Mouse (Mus musculus): ENCODE measurements at regions not wholly inside any gene's neighbourhood (a gene's known extent, or its start where the extent isn't known, plus 50 kb on each side); places are given as distances from the start of the nearest gene placed in this dataset.

DNA sequence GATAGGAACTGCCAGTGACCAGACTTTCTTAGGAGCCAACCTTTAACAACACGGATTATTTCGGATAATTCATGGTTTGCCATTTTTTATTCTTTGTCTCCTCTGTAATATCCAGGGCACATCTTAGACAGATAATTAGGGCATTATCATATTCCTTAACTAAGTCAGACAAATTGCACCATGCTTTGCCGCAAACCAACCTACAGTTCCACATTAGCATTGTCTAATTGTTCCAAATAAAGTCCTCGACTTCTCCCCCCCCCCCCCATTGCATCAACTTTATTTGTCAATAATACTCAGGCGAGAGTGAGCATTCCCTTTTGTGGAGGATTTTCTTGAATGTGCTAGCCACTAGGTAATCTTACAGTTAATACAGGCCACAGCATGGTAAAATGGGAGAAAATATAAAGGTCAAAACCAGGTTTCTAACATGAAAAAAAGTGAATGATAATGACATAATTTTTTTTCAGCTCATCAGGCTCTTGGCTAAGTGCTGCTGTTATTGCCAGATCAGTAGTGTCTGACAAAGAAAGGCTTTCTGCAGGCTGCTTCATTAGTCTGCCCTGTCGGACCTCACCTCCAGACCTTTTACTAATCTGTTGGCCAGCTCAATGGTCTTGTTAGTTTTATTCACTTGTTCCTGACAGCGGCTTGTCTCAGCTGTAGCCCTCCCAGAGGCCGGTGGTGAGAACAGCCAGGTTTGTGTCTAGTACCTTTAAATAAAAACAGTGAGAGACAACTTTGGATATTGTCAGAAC lies 80.3 kb downstream of the Cdca7 start:
- Histone ChIP-seq H3K4me3 (ENCODE audit: insufficient read depth, low read depth, low read length) (no peak overlapping the region), H3K36me3 (ENCODE audit: control insufficient read depth, insufficient read depth, low read length) (no peaks in the 10 kb centered on the region), H3K27me3 (replicated peaks; ENCODE audit: control insufficient read depth, insufficient read depth, low read length) (no peaks in the 10 kb centered on the region), H3K4me1 (ENCODE audit: control insufficient read depth, insufficient read depth, low read length) (no peaks in the 10 kb centered on the region), H3K27ac (ENCODE audit: insufficient read depth, low read depth, low read length) (no peak overlapping the region)
- 82% methylated on average over 8 of the region's 8 CpGs for WGBS
- TF ChIP-seq CTCF (conservative IDR thresholded peaks at IDR 0.05; ENCODE audit: insufficient read depth, insufficient read length, low read depth, low read length) (no peak), POLR2A (IDR thresholded peaks at IDR 0.05; ENCODE audit: low read depth, low read length) (no peak)
- no peak for DNase-seq

DNA sequence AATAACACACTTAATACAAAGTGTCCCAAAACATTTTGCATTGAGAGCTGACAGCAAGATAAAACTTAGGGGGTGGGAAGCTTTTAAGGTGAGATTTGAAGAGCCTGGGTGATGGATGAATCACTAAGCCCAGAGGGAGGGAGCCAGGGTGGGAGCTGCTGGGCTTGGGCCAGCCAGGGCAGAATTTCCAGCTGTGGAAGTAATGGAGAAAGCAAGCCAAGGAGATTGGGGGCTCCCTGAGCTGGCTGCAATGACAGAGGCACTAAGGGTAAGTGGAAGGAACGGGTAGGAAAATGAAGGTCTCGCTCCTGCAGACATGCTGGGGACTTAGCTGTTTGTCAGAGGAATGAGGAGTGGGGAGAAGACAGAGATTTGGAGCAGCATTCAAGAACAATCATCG lies 81.2 kb downstream of the Cdca7 start:
- DNase-seq, result no peak
- TF ChIP-seq CTCF (conservative IDR thresholded peaks at IDR 0.05; ENCODE audit: insufficient read depth, insufficient read length, low read depth, low read length) (no peak), POLR2A (IDR thresholded peaks at IDR 0.05; ENCODE audit: low read depth, low read length) (no peak)
- WGBS, result 44% methylated on average over 3 of the region's 3 CpGs
- no peaks in the 10 kb centered on the region for H3K36me3 ChIP-seq (ENCODE audit: control insufficient read depth, insufficient read depth, low read length)
- H3K27me3 ChIP-seq (replicated peaks; ENCODE audit: control insufficient read depth, insufficient read depth, low read length), result no peaks in the 10 kb centered on the region
- H3K27ac ChIP-seq (ENCODE audit: insufficient read depth, low read depth, low read length), result no peak overlapping the region
- no peaks in the 10 kb centered on the region for H3K4me1 ChIP-seq (ENCODE audit: control insufficient read depth, insufficient read depth, low read length)
- no peak overlapping the region for H3K4me3 ChIP-seq (ENCODE audit: insufficient read depth, low read depth, low read length)

DNA sequence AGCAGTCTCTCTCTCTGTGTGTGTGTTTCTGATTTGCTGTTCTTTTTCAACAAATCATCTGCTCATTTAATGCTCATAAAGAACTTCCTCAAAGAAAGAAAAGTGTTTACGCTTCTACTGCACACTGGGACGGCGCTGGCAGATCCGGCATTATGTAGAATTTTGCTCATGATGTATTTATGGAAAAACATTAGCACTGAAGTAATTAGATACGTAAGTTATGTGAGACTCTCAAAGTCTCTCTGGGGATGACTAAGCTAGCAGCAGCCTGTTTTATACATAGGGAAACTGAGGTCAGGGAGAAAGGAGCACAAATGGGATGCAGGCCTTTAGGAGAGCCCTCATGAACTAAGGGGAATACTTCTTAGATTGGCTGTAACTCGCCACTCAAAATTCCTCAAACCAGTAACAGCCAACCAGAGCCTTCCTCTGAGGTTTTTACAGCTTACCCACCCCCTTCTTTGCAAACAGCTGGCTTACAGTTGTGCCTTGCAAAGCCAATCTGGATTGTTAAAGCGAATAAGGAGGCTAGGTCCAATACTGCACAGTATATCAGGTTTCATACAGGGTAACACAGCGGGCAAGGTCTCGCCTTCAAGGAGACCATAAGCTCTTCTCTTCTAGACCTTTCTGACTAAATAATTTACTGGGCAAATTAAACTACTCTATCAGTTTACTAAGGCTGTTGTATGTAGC lies 81.8 kb downstream of the Cdca7 start:
- H3K27ac ChIP-seq (ENCODE audit: insufficient read depth, low read depth, low read length), result no peak overlapping the region
- TF ChIP-seq POLR2A (IDR thresholded peaks at IDR 0.05; ENCODE audit: low read depth, low read length) (no peak), CTCF (conservative IDR thresholded peaks at IDR 0.05; ENCODE audit: insufficient read depth, insufficient read length, low read depth, low read length) (no peak)
- no peaks in the 10 kb centered on the region for H3K36me3 ChIP-seq (ENCODE audit: control insufficient read depth, insufficient read depth, low read length)
- no peak for DNase-seq
- H3K4me1 ChIP-seq (ENCODE audit: control insufficient read depth, insufficient read depth, low read length), result no peaks in the 10 kb centered on the region
- H3K4me3 ChIP-seq (ENCODE audit: insufficient read depth, low read depth, low read length), result no peak overlapping the region
- H3K27me3 ChIP-seq (replicated peaks; ENCODE audit: control insufficient read depth, insufficient read depth, low read length), result no peaks in the 10 kb centered on the region
- 58% methylated on average over 9 of the region's 9 CpGs for WGBS

DNA sequence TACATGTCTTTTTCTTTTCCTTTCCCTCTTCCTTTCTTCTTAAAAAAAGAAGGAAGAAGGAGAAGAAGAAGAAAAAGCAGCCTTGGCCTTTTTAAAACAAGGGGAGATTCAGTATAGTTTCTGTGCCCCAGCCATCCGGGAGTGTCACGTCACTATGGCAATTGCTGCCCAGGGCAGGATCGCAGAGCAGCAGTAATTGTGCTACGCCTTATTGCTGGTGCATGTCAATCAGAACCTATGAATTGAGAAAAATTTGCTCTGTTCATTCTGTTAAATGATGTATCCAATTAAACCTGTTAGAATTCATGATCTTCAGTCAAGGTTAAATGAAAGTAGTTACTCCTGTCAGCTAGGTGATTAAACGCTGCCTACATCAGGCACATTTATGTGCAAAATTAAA lies 85.4 kb downstream of the Cdca7 start:
- DNase-seq, result no peak
- TF ChIP-seq POLR2A (IDR thresholded peaks at IDR 0.05; ENCODE audit: low read depth, low read length) (no peak), CTCF (conservative IDR thresholded peaks at IDR 0.05; ENCODE audit: insufficient read depth, insufficient read length, low read depth, low read length) (no peak)
- no peaks in the 10 kb centered on the region for H3K27me3 ChIP-seq (replicated peaks; ENCODE audit: control insufficient read depth, insufficient read depth, low read length)
- no peak overlapping the region for H3K27ac ChIP-seq (ENCODE audit: insufficient read depth, low read depth, low read length)
- WGBS, result 71% methylated on average over 5 of the region's 5 CpGs
- no peaks in the 10 kb centered on the region for H3K4me1 ChIP-seq (ENCODE audit: control insufficient read depth, insufficient read depth, low read length)
- H3K36me3 ChIP-seq (ENCODE audit: control insufficient read depth, insufficient read depth, low read length), result no peaks in the 10 kb centered on the region
- H3K4me3 ChIP-seq (ENCODE audit: insufficient read depth, low read depth, low read length), result no peak overlapping the region

DNA sequence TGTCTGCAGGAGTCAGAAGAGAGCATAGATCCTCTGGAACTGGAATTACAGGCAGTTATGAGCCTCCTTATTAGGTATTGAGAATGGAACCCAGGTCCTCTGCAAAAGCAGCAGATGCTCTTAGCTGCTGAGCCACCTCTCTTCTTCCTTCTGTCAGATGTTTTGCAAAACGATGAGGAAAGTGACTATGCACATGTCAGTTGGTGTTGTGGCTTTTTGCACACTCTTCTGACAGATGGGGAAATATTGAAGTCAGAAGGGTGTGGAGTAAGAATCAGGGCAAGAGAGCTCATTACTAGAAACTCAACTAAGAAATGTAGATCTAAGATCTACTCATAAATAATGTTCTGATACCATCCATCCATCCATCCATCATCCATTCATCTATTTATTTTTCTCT lies 102.4 kb downstream of the Cdca7 start:
- no peak for DNase-seq
- H3K36me3 ChIP-seq (ENCODE audit: control insufficient read depth, insufficient read depth, low read length), result no peaks in the 10 kb centered on the region
- TF ChIP-seq CTCF (conservative IDR thresholded peaks at IDR 0.05; ENCODE audit: insufficient read depth, insufficient read length, low read depth, low read length) (no peak), POLR2A (IDR thresholded peaks at IDR 0.05; ENCODE audit: low read depth, low read length) (no peak)
- H3K27ac ChIP-seq (ENCODE audit: insufficient read depth, low read depth, low read length), result no peak overlapping the region
- 94% methylated on average over 1 of the region's 1 CpGs for WGBS
- H3K4me1 ChIP-seq (ENCODE audit: control insufficient read depth, insufficient read depth, low read length), result no peaks in the 10 kb centered on the region
- H3K27me3 ChIP-seq (replicated peaks; ENCODE audit: control insufficient read depth, insufficient read depth, low read length), result no peaks in the 10 kb centered on the region
- no peak overlapping the region for H3K4me3 ChIP-seq (ENCODE audit: insufficient read depth, low read depth, low read length)

DNA sequence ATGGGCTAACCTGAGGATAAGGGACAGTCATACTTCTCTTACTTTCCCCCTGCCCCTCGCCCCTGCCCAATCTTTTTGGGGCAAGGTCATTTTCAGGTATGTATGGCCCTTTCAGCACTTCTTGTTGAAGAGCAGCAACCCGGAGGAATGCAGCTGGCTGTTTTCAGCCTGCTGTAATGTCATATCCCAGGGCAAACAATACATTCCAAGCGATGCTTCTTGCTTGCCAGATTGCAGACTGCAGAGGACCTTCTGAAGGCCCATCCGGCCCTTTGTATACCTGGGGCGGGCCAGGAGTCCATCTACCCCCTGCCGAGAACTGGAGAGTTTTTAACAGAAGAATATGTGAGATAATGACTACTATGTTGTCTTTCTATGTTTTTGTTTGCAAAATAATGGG lies 105.2 kb downstream of the Cdca7 start:
- Histone ChIP-seq H3K27me3 (replicated peaks; ENCODE audit: control insufficient read depth, insufficient read depth, low read length) (no peaks in the 10 kb centered on the region), H3K36me3 (ENCODE audit: control insufficient read depth, insufficient read depth, low read length) (no peaks in the 10 kb centered on the region), H3K27ac (ENCODE audit: insufficient read depth, low read depth, low read length) (no peak overlapping the region), H3K4me1 (ENCODE audit: control insufficient read depth, insufficient read depth, low read length) (no peaks in the 10 kb centered on the region), H3K4me3 (ENCODE audit: insufficient read depth, low read depth, low read length) (no peak overlapping the region)
- TF ChIP-seq CTCF (conservative IDR thresholded peaks at IDR 0.05; ENCODE audit: insufficient read depth, insufficient read length, low read depth, low read length), result no peak
- TF ChIP-seq POLR2A (IDR thresholded peaks at IDR 0.05; ENCODE audit: low read depth, low read length), result no peak
- WGBS, result 80% methylated on average over 6 of the region's 6 CpGs
- DNase-seq, result no peak

DNA sequence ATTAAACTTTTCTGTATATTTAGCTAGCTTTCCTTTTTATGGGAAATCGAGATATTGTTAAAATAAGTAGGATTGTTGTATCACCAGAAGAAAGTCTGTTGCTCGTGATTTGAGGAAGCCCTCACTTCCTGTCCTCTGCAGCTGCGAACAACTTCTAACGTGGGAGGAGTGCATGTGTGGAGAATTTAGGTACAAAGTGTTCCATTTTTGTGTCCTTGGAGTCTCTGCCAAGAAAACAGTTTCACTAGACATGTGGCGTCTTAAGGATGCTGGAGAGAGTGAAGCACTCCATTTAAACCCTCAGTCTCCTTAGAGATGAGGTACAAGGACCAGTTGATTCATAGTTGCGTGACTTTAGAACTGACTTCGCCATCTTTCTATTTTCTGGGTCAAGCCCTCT lies 112.9 kb downstream of the Cdca7 start:
- Histone ChIP-seq H3K27ac (ENCODE audit: insufficient read depth, low read depth, low read length) (no peak overlapping the region), H3K4me1 (ENCODE audit: control insufficient read depth, insufficient read depth, low read length) (no peaks in the 10 kb centered on the region), H3K4me3 (ENCODE audit: insufficient read depth, low read depth, low read length) (no peak overlapping the region), H3K27me3 (replicated peaks; ENCODE audit: control insufficient read depth, insufficient read depth, low read length) (no peaks in the 10 kb centered on the region; the same call in 1 of the 2 replicates), H3K36me3 (ENCODE audit: control insufficient read depth, insufficient read depth, low read length) (no peaks in the 10 kb centered on the region)
- 58% methylated on average over 7 of the region's 7 CpGs for WGBS
- TF ChIP-seq CTCF (conservative IDR thresholded peaks at IDR 0.05; ENCODE audit: insufficient read depth, insufficient read length, low read depth, low read length), result no peak
- no peak for TF ChIP-seq POLR2A (IDR thresholded peaks at IDR 0.05; ENCODE audit: low read depth, low read length)
- no peak for DNase-seq
